Mouse (Mus musculus) mouse trophoblast stem cell (cell line): ENCODE measurements at regions not wholly inside any gene's neighbourhood (a gene's known extent, or its start where the extent isn't known, plus 50 kb on each side); places are given as distances from the start of the nearest gene placed in this dataset.
"Not testable (repeated sequence)": the region's sequence is repeated elsewhere in the genome, so short reads cannot be mapped to it uniquely, and the experiment has no call there.

Experiments
- in situ Hi-C, 2 experiments: fragments of 300-500 bp; cut with MseI, MboI; formaldehyde crosslinking; loops; 2 replicates in 1 of 2; 3 replicates in 1 of 2; pipeline ENCODE4 v1.15.1; 2025

GRCm38 (mm10) chr16:19203681-19204080, 110.2 kb downstream of the Olfr164 start:
- in situ Hi-C loops, result loop anchor here in 1 of 2 experiments (5.0 kb wide), 1 partner anchor 101 kb away; no protein-coding TSS in a partner anchor

DNA sequence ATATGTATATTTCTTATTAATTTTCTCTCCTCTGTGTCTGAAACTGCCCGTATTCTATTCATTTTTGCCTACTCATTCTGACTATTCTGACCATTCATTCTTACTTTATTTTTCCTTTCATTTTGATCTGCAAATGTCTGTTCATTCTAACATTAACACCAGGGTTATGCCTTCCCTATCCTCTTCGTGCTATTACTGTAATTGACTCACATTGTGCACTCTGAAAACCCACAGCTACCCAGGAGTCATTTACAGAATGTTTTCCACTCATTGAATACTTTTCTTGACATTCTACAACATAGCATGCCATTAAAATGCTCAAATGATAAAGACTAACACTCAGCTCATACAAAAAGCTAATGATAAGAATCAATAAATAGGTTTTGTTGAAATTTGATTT, 112.9 kb downstream of the Olfr164 start:
- in situ Hi-C loops, result loop anchor here in 1 of 2 experiments (5.0 kb wide), 1 partner anchor 99 kb away; no protein-coding TSS in a partner anchor

GRCm38 (mm10) chr16:19199724-19200544, 113.9 kb downstream of the Olfr164 start:
- in situ Hi-C loops, result loop anchor here in 1 of 2 experiments (5.0 kb wide), 1 partner anchor 98 kb away; no protein-coding TSS in a partner anchor

DNA sequence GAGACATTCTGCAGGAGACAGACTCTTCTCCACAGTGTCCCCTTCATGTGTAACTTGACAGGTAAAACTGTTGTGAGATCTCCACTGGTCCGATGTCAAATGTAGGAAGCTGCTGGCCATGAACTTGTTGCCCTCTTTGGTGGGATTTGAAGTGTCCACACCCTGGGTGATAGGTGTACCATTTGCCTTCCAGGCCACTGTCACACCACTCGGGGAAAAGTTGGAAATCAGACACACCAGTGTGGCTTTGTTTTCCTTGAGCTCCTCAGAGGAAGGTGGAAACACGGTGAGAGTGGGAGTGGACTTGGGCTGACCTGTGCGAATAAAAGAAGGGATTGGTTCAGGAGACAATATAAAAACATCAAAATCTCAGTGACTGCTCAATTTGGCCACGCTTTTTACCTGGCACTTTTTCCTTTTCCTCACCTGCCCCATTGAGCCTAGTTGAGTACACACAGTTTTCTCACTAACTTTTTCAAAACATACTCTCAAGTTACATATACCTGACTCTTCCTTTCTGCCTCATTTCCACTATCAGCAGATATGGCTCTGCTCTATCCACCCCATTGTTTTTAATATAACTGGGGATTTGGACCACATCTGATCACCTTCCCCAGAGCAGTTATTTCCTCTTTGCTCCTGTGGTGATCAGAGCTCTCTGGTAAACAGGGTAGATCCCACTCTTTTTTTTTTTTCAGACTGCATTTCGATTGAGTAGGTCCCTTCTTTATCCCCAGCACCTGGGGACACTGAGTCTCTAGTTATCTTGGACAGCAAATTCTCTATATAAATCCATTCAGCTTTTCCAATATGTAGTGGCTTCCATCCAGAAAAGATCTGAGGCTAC, 115.1 kb downstream of the Olfr164 start:
- in situ Hi-C loops, result no loop called here

DNA sequence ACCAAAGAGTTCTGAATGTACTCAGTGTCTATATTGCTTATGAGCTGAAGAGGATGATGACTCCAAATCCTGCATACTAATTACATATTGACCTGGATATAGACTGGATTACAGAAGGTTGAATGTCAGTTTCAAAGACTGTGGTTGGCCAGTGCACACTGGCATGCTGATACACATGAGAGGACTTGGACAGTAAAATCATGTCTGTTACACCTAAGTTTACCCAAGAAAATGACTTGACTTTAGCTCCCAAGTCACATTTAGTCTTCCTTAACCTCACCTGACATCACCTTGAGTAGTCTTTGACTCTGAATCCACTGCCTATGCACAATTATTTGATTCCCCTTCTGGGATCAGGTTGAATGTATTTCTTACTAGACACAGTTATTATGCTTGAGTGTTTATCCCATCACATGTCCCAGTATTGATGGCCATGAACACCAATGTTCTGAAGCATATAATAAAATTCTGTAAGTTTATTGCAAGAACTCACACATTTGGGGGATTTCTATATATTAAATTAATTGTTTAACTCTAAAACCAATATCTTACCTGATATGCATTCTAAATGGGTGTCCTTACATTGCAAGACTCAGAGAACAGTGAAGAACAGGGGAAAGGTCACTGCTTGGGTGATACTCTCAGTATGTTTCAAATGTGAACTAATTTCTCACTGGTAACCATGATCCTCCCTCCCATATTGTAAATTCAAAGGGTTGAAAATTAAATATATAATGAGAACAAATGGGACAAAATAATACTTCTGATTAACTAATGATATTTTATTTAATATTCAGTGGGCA, 116.0 kb downstream of the Olfr164 start:
- in situ Hi-C loops, result no loop called here

DNA sequence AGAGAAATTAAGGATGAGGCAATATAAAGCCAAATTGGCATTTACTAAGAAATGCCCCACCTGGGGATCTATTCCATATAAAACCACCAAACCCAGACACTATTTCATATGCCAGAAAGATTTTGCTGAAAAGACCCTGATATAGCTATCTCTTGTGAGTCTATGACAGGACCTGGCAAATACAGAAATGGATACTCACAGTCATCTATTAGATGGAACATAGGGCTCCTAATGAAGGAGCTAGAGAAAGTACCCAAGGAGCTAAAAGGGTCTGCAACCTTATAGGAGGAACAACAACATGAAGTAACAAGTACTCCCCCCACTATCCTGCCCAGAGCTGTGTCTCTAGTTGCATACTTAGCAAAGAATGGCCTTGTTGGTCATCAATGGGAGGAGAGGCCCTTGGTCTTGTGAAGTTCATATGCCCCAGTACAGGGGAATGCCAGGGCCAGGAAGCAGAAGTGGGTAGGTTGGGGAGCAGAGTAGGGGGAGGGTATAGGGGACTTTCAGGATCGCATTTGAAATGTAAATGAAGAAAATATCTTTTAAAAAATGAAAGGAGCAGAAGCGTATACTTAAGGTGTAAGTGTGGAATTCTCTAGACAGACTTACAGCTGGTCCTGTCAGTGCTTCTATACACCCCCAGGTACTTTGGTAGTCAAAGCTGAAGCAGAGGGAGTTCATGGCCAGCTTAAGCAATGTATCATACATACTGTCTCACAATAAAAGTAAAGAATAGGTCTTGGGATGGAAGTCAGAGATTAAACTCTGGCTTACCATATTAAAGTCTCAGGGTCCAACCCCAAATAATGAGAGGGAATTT, 128.2 kb downstream of the Olfr164 start:
- in situ Hi-C loops, result no loop called here

DNA sequence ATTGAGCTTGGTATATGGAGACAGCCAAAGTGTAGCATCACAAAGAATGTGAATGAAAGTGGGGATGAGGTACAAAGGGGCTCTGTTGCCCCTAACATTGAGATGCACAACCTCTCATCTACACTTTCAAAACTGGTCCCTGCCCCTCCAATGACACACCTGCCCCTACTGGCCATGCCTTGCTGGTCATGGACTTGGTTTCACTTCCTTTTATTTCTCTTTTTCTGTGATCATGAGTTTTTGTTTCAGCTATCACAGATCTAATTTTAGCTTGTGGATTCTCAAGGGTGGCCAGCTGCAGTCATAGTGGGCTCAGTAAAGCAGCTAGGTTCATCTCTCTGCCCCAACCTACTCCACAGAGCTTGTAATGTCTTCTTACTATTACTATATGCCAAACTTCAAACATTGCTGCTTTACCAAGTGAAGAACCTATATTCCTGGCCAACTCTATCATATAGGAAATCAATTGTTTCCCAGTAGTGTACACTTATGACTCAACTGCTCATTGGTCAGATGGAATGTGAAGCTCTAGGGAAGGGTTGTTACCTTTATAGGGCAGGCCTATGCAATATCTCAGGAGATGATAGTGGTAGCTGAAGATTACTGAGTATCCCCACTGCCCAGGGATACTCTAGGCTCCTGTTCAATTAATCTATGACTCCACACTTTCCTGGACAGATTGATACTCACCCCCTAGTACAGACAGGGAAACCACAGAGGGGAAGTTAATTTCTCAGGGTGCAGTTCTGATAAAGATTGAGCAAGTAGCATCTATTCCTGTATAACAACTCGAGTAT, 134.5 kb downstream of the Olfr164 start:
- in situ Hi-C loops, result no loop called here

GRCm38 (mm10) chr16:19153046-19153445, 160.8 kb downstream of the Olfr164 start:
- in situ Hi-C loops, result no loop called here

- in situ Hi-C loops, result not testable (repeated sequence)
These were observed 161.4 kb downstream of the Olfr164 start for GRCm38 (mm10) chr16:19152465-19152864.

- in situ Hi-C loops, result no loop called here
These were observed 162.8 kb downstream of the Olfr164 start for GRCm38 (mm10) chr16:19151110-19151509.

DNA sequence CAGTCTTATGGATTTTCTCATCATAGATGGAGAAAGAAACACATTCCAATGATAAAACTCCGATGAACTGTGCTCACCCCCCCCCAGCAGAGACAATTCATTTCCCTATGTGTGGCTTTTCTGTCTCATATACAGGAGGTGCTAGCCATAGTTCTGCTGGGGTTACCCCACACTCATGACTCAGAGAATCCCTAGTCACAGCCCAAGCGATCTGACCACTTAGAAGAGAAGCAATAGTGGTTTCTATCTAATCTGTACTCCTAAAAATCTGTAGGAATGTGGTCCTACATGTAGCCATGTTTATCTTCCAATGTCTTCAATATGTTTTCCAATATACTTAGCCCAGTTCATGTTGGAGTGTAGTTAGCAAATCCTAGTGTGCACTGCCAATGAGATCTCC, 163.3 kb downstream of the Olfr164 start:
- in situ Hi-C loops, result no loop called here

GRCm38 (mm10) chr16:19146290-19146983, 167.4 kb downstream of the Olfr164 start:
- in situ Hi-C loops, result no loop called here
